Mouse (Mus musculus): ENCODE results near the gene Akap13. TPM values are rescaled to one million over a fixed set of nuclear protein-coding genes. Genes with fewer than 3 reads are reported as not detected.

The Akap13 gene
- polyA plus RNA-seq, 1 experiment: 13.2 TPM

DNA sequence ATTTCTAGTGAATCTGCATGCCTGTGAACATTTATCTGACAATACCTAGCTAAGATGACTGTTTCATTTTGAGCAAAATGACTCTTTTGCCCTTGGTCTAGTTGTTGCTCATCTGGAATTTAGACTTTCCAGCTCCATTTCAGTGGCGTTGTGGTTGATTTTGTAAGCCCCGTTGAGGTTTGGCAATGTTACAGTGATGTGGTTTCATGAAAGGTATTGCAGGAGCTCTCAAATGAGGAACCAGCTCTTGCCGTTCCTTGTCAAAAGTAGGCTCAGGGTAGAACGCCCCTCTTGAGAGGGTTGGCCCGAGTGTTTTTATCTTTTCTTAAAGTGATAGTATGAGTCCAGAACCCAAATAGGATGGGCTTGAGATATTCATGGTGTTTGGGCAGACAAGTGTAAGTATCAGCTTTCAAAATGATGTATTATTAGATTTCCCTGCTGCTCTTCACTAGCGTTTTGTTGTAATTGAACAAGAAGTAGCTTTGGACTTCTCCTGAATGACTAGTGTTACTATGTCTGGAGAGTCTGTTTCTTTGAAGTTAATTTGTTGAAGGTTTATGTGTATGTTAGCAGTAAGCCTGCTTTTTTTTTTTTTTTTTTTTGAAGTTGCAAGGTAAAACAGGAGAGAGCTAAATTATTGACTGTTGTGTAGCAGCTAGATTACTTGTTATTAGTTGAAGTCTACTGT is 140.9 kb downstream of the Akap13 start:
- WGBS: 56% methylated on average over 6 of the region's 6 CpGs
- H3K36me3 ChIP-seq (ENCODE audit: control insufficient read depth, insufficient read depth, low read length): no peaks in the 10 kb centered on the region
- H3K27me3 ChIP-seq (replicated peaks; ENCODE audit: control insufficient read depth, insufficient read depth, low read length): no peaks in the 10 kb centered on the region
- no peak overlapping the region for H3K4me3 ChIP-seq (ENCODE audit: insufficient read depth, low read depth, low read length)
- DNase-seq: no peak
- no peak overlapping the region for H3K27ac ChIP-seq (ENCODE audit: insufficient read depth, low read depth, low read length)
- H3K4me1 ChIP-seq (ENCODE audit: control insufficient read depth, insufficient read depth, low read length): no peaks in the 10 kb centered on the region
- no peak for TF ChIP-seq POLR2A (IDR thresholded peaks at IDR 0.05; ENCODE audit: low read depth, low read length)

GRCm38 (mm10) chr7:75597840-75598239 is 142.5 kb downstream of the Akap13 start:
- Histone ChIP-seq H3K4me1 (ENCODE audit: control insufficient read depth, insufficient read depth, low read length) (no peaks in the 10 kb centered on the region), H3K27me3 (replicated peaks; ENCODE audit: control insufficient read depth, insufficient read depth, low read length) (no peaks in the 10 kb centered on the region), H3K27ac (ENCODE audit: insufficient read depth, low read depth, low read length) (no peak overlapping the region), H3K36me3 (ENCODE audit: control insufficient read depth, insufficient read depth, low read length) (no peaks in the 10 kb centered on the region), H3K4me3 (ENCODE audit: insufficient read depth, low read depth, low read length) (no peak overlapping the region)
- WGBS: 94% methylated on average over 2 of the region's 2 CpGs
- TF ChIP-seq POLR2A (IDR thresholded peaks at IDR 0.05; ENCODE audit: low read depth, low read length) (no peak), CTCF (conservative IDR thresholded peaks at IDR 0.05; ENCODE audit: insufficient read depth, insufficient read length, low read depth, low read length) (no peak)
- DNase-seq: no peak

GRCm38 (mm10) chr7:75600360-75601075 is 145.2 kb downstream of the Akap13 start:
- Histone ChIP-seq H3K4me1 (ENCODE audit: control insufficient read depth, insufficient read depth, low read length) (no peaks in the 10 kb centered on the region), H3K27ac (ENCODE audit: insufficient read depth, low read depth, low read length) (no peak overlapping the region), H3K36me3 (ENCODE audit: control insufficient read depth, insufficient read depth, low read length) (no peaks in the 10 kb centered on the region; the same call in 1 of the 2 replicates), H3K4me3 (ENCODE audit: insufficient read depth, low read depth, low read length) (no peak overlapping the region), H3K27me3 (replicated peaks; ENCODE audit: control insufficient read depth, insufficient read depth, low read length) (no peaks in the 10 kb centered on the region)
- no peak for TF ChIP-seq POLR2A (IDR thresholded peaks at IDR 0.05; ENCODE audit: low read depth, low read length)
- TF ChIP-seq CTCF (conservative IDR thresholded peaks at IDR 0.05; ENCODE audit: insufficient read depth, insufficient read length, low read depth, low read length): no peak
- 90% methylated on average over 6 of the region's 6 CpGs for WGBS
- no peak for DNase-seq

GRCm38 (mm10) chr7:75607248-75607647 is 151.9 kb downstream of the Akap13 start:
- H3K36me3 ChIP-seq (ENCODE audit: control insufficient read depth, insufficient read depth, low read length): no peaks in the 10 kb centered on the region; the same call in 1 of the 2 replicates
- WGBS: 84% methylated on average over 3 of the region's 3 CpGs
- H3K27ac ChIP-seq (ENCODE audit: insufficient read depth, low read depth, low read length): no peak overlapping the region
- H3K4me3 ChIP-seq (ENCODE audit: insufficient read depth, low read depth, low read length): no peak overlapping the region
- no peak for TF ChIP-seq CTCF (conservative IDR thresholded peaks at IDR 0.05; ENCODE audit: insufficient read depth, insufficient read length, low read depth, low read length)
- TF ChIP-seq POLR2A (IDR thresholded peaks at IDR 0.05; ENCODE audit: low read depth, low read length): no peak
- no peak for DNase-seq
- peaks cover 16% of the 10 kb centered on the region; the same call in 1 of the 2 replicates for H3K4me1 ChIP-seq (ENCODE audit: control insufficient read depth, insufficient read depth, low read length)
- no peaks in the 10 kb centered on the region for H3K27me3 ChIP-seq (replicated peaks; ENCODE audit: control insufficient read depth, insufficient read depth, low read length)

DNA sequence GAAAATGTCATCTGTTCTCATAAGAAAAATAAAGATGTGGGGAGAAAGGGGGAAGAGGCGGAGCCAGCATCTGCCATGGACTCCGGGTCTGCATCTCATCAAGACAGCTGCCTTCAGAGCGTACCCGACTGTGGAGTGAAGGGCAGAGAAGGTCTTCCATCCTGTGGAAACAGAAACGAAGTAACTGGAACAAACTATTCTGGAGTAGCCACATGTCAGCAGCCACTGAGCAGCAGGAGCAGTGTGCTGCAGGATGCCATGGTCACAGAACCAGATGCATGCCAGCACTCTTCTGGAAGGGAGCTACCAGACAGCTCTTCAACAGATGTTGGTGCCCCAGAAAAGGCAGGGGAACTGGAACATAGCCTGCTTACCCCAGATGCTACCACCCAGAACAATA is 153.4 kb downstream of the Akap13 start:
- no peak for DNase-seq
- no peak for TF ChIP-seq POLR2A (IDR thresholded peaks at IDR 0.05; ENCODE audit: low read depth, low read length)
- TF ChIP-seq CTCF (conservative IDR thresholded peaks at IDR 0.05; ENCODE audit: insufficient read depth, insufficient read length, low read depth, low read length): no peak
- no peaks in the 10 kb centered on the region for H3K27me3 ChIP-seq (replicated peaks; ENCODE audit: control insufficient read depth, insufficient read depth, low read length)
- no peaks in the 10 kb centered on the region; the same call in 1 of the 2 replicates for H3K36me3 ChIP-seq (ENCODE audit: control insufficient read depth, insufficient read depth, low read length)
- H3K4me1 ChIP-seq (ENCODE audit: control insufficient read depth, insufficient read depth, low read length): peaks cover 16% of the 10 kb centered on the region; the same call in 1 of the 2 replicates
- WGBS: 51% methylated on average over 5 of the region's 5 CpGs
- H3K4me3 ChIP-seq (ENCODE audit: insufficient read depth, low read depth, low read length): no peak overlapping the region
- no peak overlapping the region for H3K27ac ChIP-seq (ENCODE audit: insufficient read depth, low read depth, low read length)

DNA sequence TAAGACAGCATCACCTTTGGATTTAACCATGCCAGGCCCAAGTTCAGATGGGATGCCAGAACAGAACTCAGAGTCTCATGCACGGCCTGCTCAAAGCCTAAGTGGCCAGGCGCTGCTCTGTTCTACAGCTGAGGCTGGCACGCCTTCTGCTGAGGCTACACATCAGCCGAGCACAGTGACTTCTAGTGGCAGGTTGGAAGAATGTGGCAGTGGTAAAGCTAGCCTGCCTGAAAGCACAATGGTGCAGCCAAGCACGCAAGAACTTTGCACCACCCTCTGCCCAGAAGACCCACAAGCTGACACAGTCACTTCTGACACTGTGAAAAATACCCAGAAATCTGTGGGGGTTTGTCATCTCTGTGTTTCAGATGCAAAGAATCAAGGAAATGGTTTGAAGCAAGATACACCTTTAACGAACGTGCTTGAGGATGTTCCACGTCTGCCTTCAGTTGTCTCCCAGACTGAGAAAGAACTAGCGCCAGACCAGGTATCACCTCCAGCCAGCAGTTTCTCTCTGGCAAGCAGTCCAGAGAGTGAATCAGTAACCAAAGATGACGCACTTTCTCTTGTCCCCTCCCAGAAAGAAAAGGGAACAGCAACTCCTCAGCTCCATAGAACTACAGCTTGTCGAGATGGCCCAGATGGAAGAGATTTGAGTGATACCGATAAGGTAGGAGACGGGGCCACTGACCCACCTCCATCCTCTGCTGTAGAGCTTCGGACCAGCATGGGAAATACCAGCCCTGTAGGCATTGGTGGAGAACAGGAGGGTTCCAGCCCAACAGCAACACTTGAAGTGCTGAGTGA is 154.3 kb downstream of the Akap13 start:
- Histone ChIP-seq H3K27ac (ENCODE audit: insufficient read depth, low read depth, low read length) (peak overlapping the region; percentile 83), H3K36me3 (ENCODE audit: control insufficient read depth, insufficient read depth, low read length) (no peaks in the 10 kb centered on the region; the same call in 1 of the 2 replicates), H3K4me3 (ENCODE audit: insufficient read depth, low read depth, low read length) (peak overlapping the region; percentile 27; the same call in 1 of the 2 replicates), H3K4me1 (ENCODE audit: control insufficient read depth, insufficient read depth, low read length) (peaks cover 16% of the 10 kb centered on the region; the same call in 1 of the 2 replicates), H3K27me3 (replicated peaks; ENCODE audit: control insufficient read depth, insufficient read depth, low read length) (no peaks in the 10 kb centered on the region)
- DNase-seq: peak; percentile 88
- TF ChIP-seq CTCF (conservative IDR thresholded peaks at IDR 0.05; ENCODE audit: insufficient read depth, insufficient read length, low read depth, low read length) (peak; percentile 80), POLR2A (IDR thresholded peaks at IDR 0.05; ENCODE audit: low read depth, low read length) (no peak)
- 61% methylated on average over 14 of the region's 14 CpGs for WGBS
